Comparison of ENCODE assay signal across 8 mouse cellular contexts in the genomic region with DNA sequence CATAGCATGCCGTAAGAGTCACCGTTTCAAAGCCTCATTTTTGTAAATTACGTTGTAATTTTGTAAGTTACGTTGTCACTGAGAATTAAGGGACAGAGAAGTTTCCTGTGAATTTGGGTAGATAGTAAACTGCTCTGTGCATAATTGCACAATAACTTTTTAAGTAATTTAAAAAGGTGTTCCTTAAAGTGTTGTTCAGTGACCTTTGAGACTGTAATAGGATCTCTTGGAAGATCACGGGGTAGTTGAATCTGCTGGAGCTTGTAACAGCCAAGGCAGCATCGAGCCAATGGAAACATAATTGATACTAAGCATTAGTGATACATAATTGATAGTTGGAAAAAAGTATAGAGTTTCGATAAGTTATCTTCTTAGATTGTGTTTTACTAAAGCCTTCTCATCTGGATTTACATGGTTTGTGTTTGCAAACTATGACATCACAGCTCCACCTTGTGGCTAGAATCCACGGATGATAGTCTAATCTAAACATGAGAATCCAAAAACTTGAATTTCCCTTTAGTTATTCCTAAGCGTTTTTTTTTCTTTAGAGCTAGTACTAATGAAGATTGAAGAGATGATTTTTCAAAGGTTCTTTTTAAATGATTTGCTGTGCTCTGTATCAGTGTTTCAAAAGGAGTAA.
DNase-seq lines count a peak whose midpoint lies in the region; ATAC-seq and TF ChIP-seq lines count a peak whose summit lies in the region.

No protein-coding gene starts in this region.

- peak; percentile 66 for ATAC-seq in intestine, embryonic 16.5 days

- no peak overlapping the region for H3K27ac ChIP-seq in gastrocnemius, adult 2 months
- H3K27ac ChIP-seq in intestine, embryonic 16.5 days (ENCODE audit: low read length) = no peak overlapping the region

- no peaks in the 10 kb centered on the region for H3K27me3 ChIP-seq in intestine, embryonic 16.5 days (replicated peaks; ENCODE audit: control insufficient read depth, insufficient read depth, low read length)

- TF ChIP-seq CTCF in gastrocnemius, adult 2 months (IDR thresholded peaks at IDR 0.05) = peak; percentile 78

- H3K36me3 ChIP-seq in intestine, embryonic 16.5 days (ENCODE audit: control insufficient read depth, insufficient read depth, low read length) = no peaks in the 10 kb centered on the region

- H3K4me2 ChIP-seq in intestine, embryonic 16.5 days (ENCODE audit: low read depth, low read length) = no peak overlapping the region

- peak overlapping the region; percentile 42 for H3K4me3 ChIP-seq in gastrocnemius, adult 2 months
- no peak overlapping the region for H3K4me3 ChIP-seq in intestine, embryonic 16.5 days (ENCODE audit: low read length)

- H3K9ac ChIP-seq in intestine, embryonic 16.5 days (ENCODE audit: low read depth, low read length) = no peak overlapping the region

- H3K4me1 ChIP-seq in intestine, embryonic 16.5 days (ENCODE audit: control insufficient read depth, insufficient read depth, low read length) = 0 out of 2 replicates have a peak, but pooled peaks cover 2% of the 10 kb centered on the region

- WGBS in intestine, embryonic 16.5 days = 54% methylated on average over 9 of the region's 9 CpGs

- DNase-seq in gastrocnemius, adult 2 months = peak; percentile 39
- DNase-seq in gastrocnemius, postnatal 25 days = no peak
- DNase-seq in 3T3-L1 (ENCODE audit: low read depth, low spot score) (peak; percentile 77), R1 (ENCODE audit: low read depth, low spot score) (peak; percentile 35)
- peak; percentile 72 for DNase-seq in embryo, embryonic 11 days
- peak; percentile 67 for DNase-seq in lung, postnatal 10 days
- DNase-seq in yolk sac, embryonic 10.5 days (ENCODE audit: low spot score) = peak; percentile 4

- intact Hi-C loops in gastrocnemius, adult 2 months (cut with DNase I) = loop anchor here (1.0 to 10.0 kb wide), 3 partner anchors 111 to 393 kb away; no protein-coding TSS in a partner anchor

- no peaks in the 10 kb centered on the region for H3K9me3 ChIP-seq in intestine, embryonic 16.5 days (ENCODE audit: control insufficient read depth, low read length)
